Mouse (Mus musculus) olfactory bulb, adult 2 months (tissue): Measurements from ENCODE around the gene Enox1.

Experiments used
- CTCF ChIP-seq: fragments of 200-500 bp; IDR thresholded peaks from 2 replicates; pipeline ENCODE4 v1.5.1; 2012; ENCODE audit warnings: low read depth, mild to moderate bottlenecking, low read length, moderate library complexity; ENCODE audit not compliant: insufficient read depth
- POLR2A ChIP-seq: fragments of 200-500 bp; IDR thresholded peaks from 2 replicates; pipeline ENCODE4 v1.6.1; 2012; ENCODE audit warnings: mild to moderate bottlenecking, low read depth, low read length, moderate library complexity; ENCODE audit not compliant: insufficient read depth

DNA sequence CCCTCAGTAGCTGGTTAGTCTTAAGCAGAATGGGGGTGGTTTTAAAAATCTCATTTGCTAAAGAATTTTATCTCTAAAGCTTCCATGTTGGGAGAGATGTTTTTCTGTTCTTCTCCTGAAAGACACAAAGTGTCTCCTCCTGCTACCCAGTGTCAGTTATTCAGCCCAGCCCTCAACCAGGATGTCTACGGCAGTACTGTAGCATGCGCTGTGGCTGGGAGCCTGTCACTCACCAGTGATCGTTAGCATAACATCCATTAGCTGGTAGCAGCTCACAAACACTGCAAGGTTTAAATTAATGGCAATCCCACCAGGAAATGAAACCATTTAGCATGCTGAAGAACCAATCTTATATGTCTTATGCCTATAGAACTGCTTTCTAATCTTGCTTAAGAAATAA, 511.5 kb downstream of the Enox1 start:
- no peak for TF ChIP-seq POLR2A
- no peak for TF ChIP-seq CTCF
